Mouse (Mus musculus) small intestine, adult 2 months (tissue): Measurements from ENCODE around the gene Inhbc.

ENCODE experiments used
- CTCF ChIP-seq: fragments of 200-500 bp; IDR thresholded peaks from 2 replicates; pipeline ENCODE4 v1.5.1; 2012; ENCODE audit warnings: low read depth, mild to moderate bottlenecking, control low read depth, inconsistent platforms, low read length, moderate library complexity, mixed read lengths; ENCODE audit not compliant: insufficient replicate concordance, insufficient read length; ENCODE audit errors: extremely low read depth
- POLR2A ChIP-seq: fragments of 200-500 bp; IDR thresholded peaks from 2 replicates; pipeline ENCODE4 v1.6.1; 2012; ENCODE audit warnings: low read depth, mild to moderate bottlenecking, control low read depth, inconsistent platforms, low read length, moderate library complexity

- TF ChIP-seq POLR2A: no peak
- no peak for TF ChIP-seq CTCF
Observed at GRCm38 (mm10) chr10:127351285-127351595, 19.0 kb downstream of the Inhbc start.
